Mouse (Mus musculus) kidney, embryonic 15.5 days (tissue): ENCODE measurements around the gene Cspg4. TPM values are rescaled to one million over a fixed set of nuclear protein-coding genes. Genes with fewer than 3 reads are reported as not detected.
A peak's percentile ranks its signal among the peaks of the same experiment; 100 is the strongest.
"Not testable (repeated sequence)": the region's sequence is repeated elsewhere in the genome, so short reads cannot be mapped to it uniquely, and the experiment has no call there.

Experiments used
- ATAC-seq: fragments of 200-750 bp; cut with Nextera tagmentation; replicated peaks from 2 replicates; pipeline ENCODE4 v1.8.0; 2017; ENCODE audit warnings: moderate TSS enrichment; ENCODE audit not compliant: low FRiP score
- H3K27ac ChIP-seq: fragments of 300-500 bp; sonication (generic); 2 replicates; pipeline ENCODE4 v1.5.1; 2015; ENCODE audit warnings: mild to moderate bottlenecking, inconsistent platforms
- H3K27me3 ChIP-seq: fragments of 300-500 bp; sonication (generic); 2 replicates; pipeline ENCODE4 v1.6.1; 2015; ENCODE audit warnings: inconsistent platforms
- H3K36me3 ChIP-seq: fragments of 300-500 bp; sonication (generic); 2 replicates; pipeline ENCODE4 v1.6.1; 2015; ENCODE audit warnings: inconsistent platforms
- H3K4me1 ChIP-seq: fragments of 300-500 bp; sonication (generic); 2 replicates; pipeline ENCODE4 v1.6.1; 2015; ENCODE audit warnings: inconsistent platforms
- H3K4me2 ChIP-seq: fragments of 300-500 bp; sonication (generic); 2 replicates; pipeline ENCODE4 v1.6.1; 2015; ENCODE audit warnings: moderate library complexity, mild to moderate bottlenecking, inconsistent platforms
- H3K4me3 ChIP-seq: fragments of 300-500 bp; sonication (generic); replicated peaks from 2 replicates; pipeline ENCODE4 v1.5.1; 2015; ENCODE audit warnings: mild to moderate bottlenecking, inconsistent platforms
- H3K9ac ChIP-seq: fragments of 300-500 bp; sonication (generic); 2 replicates; pipeline ENCODE4 v1.6.1; 2015; ENCODE audit warnings: mild to moderate bottlenecking, inconsistent platforms
- H3K9me3 ChIP-seq: fragments of 300-500 bp; sonication (generic); replicated peaks from 2 replicates; pipeline ENCODE4 v1.6.1; 2016; ENCODE audit warnings: inconsistent platforms
- WGBS: fragments of 180-500 bp; shearing (Covaris S2); methylation state at CpG from one replicate; pipeline ENCODE4 v1.1.7; 2015; ENCODE audit warnings: mixed read lengths; 5-methylcytosine and 5-hydroxymethylcytosine counted together
- polyA plus RNA-seq: library from polyadenylated mRNA; unstranded; fragments of >200 nt; fragmentation: Nextera tagmentation; extraction: Ambion mirVana; gene quantifications from 2 replicates; pipeline ENCODE4 v1.2.1, GENCODE M21; 2015

The Cspg4 gene
- polyA plus RNA-seq, 1 experiment from 2014 or later = 26.5 TPM

- no peak for ATAC-seq
- H3K4me2 ChIP-seq = no peak overlapping the region
- peaks cover 26% of the 10 kb centered on the region for H3K4me1 ChIP-seq
- H3K9ac ChIP-seq = no peak overlapping the region
- peaks cover 5% of the 10 kb centered on the region; the same call in 1 of the 2 replicates for H3K36me3 ChIP-seq
- WGBS = 76% methylated on average over 1 of the region's 1 CpGs
- H3K27ac ChIP-seq = no peak overlapping the region
- no peak overlapping the region for H3K4me3 ChIP-seq
- H3K27me3 ChIP-seq = peaks cover 8% of the 10 kb centered on the region; the same call in 1 of the 2 replicates
- H3K9me3 ChIP-seq = no peaks in the 10 kb centered on the region
Observed at GRCm38 (mm10) chr9:56930556-56930955, 65.7 kb downstream of the Cspg4 start.

- no peak for ATAC-seq
- 17% methylated on average over 6 of the region's 6 CpGs for whole genome bisulfite sequencing
- peaks cover 14% of the 10 kb centered on the region for H3K4me1 ChIP-seq
- H3K36me3 ChIP-seq = no peaks in the 10 kb centered on the region
- H3K9ac ChIP-seq = peak overlapping the region; percentile 19; the same call in 1 of the 2 replicates
- H3K27ac ChIP-seq = peak overlapping the region; percentile 96
- H3K9me3 ChIP-seq = no peaks in the 10 kb centered on the region
- H3K4me2 ChIP-seq = peak overlapping the region; percentile 81
- H3K4me3 ChIP-seq = peak overlapping the region; percentile 90
- no peaks in the 10 kb centered on the region for H3K27me3 ChIP-seq
Observed at GRCm38 (mm10) chr9:56936861-56937222, 72.0 kb downstream of the Cspg4 start.

- Histone ChIP-seq H3K4me3 (peak within 1 kb of the TSS; percentile 90), H3K9ac (peak within 1 kb of the TSS; percentile 86), H3K27me3 (no peaks in the 10 kb centered on the region), H3K36me3 (no peaks in the 10 kb centered on the region), H3K4me1 (peaks cover 14% of the 10 kb centered on the region), H3K9me3 (no peaks in the 10 kb centered on the region), H3K4me2 (peak within 1 kb of the TSS; percentile 81), H3K27ac (peak within 1 kb of the TSS; percentile 96)
- WGBS = under 1% methylated on average over 73 of the region's 73 CpGs
- ATAC-seq = peak; percentile 94
Observed at GRCm38 (mm10) chr9:56937223-56938160, 72.7 kb downstream of the Cspg4 start, which contains the start of gene Imp3. Imp3 (plus strand) TSS chr9:56937475.

- Histone ChIP-seq H3K4me1 (peaks cover 14% of the 10 kb centered on the region), H3K27me3 (no peaks in the 10 kb centered on the region), H3K9ac (peak overlapping the region; percentile 86), H3K36me3 (no peaks in the 10 kb centered on the region; the same call in 1 of the 2 replicates), H3K27ac (peak overlapping the region; percentile 96), H3K4me2 (peak overlapping the region; percentile 81), H3K9me3 (no peaks in the 10 kb centered on the region), H3K4me3 (peak overlapping the region; percentile 90)
- ATAC-seq = no peak
- WGBS = 1% methylated on average over 7 of the region's 7 CpGs
Observed at GRCm38 (mm10) chr9:56938374-56938773, 73.5 kb downstream of the Cspg4 start.

GRCm38 (mm10) chr9:56947481-56947880 lies 82.6 kb downstream of the Cspg4 start:
- H3K27ac ChIP-seq, H3K36me3 ChIP-seq, H3K4me3 ChIP-seq, ATAC-seq, H3K9me3 ChIP-seq, H3K4me2 ChIP-seq, H3K27me3 ChIP-seq, H3K9ac ChIP-seq: not testable (repeated sequence)
- 18% methylated on average over 3 of the region's 3 CpGs for WGBS
- H3K4me1 ChIP-seq = peaks cover 16% of the 10 kb centered on the region

- ATAC-seq, H3K9ac ChIP-seq, H3K27me3 ChIP-seq, H3K9me3 ChIP-seq, H3K27ac ChIP-seq, H3K4me2 ChIP-seq, H3K36me3 ChIP-seq, H3K4me3 ChIP-seq: not testable (repeated sequence)
- WGBS = 45% methylated on average over 5 of the region's 5 CpGs
- peaks cover 16% of the 10 kb centered on the region for H3K4me1 ChIP-seq
Observed at GRCm38 (mm10) chr9:56948699-56949098, 83.9 kb downstream of the Cspg4 start.

Other genes starting within 250 kb of the Cspg4 start
- gene Lingo1, start 68.6 kb upstream of the Cspg4 start, polyA plus RNA-seq = 3.2 and 4.5 TPM in 2 replicates
- 0.17 and 0.22 TPM in 2 replicates for gene Odf3l1, start 354 bp upstream of the Cspg4 start, polyA plus RNA-seq
- gene Snx33, start 63.3 kb downstream of the Cspg4 start, polyA plus RNA-seq = 9.2 and 10.5 TPM in 2 replicates
- 90.8 and 93.7 TPM in 2 replicates for gene Imp3, start 72.4 kb downstream of the Cspg4 start, polyA plus RNA-seq
- gene Snupn, start 85.8 kb downstream of the Cspg4 start, polyA plus RNA-seq = 24.1 and 28.3 TPM in 2 replicates
- gene Ptpn9, start 129.9 kb downstream of the Cspg4 start, polyA plus RNA-seq = 22.7 and 24.2 TPM in 2 replicates
- 31.8 and 36.6 TPM in 2 replicates for gene Sin3a, start 207.0 kb downstream of the Cspg4 start, polyA plus RNA-seq